Mouse (Mus musculus) intestine, embryonic 14.5 days (tissue): ENCODE measurements at regions not wholly inside any gene's neighbourhood (a gene's known extent, or its start where the extent isn't known, plus 50 kb on each side); places are given as distances from the start of the nearest gene placed in this dataset.

Experiments
- ATAC-seq: fragments of 200-750 bp; cut with Nextera tagmentation; replicated peaks from 2 replicates; pipeline ENCODE4 v1.8.0; 2017; ENCODE audit warnings: low read depth, moderate number of reproducible peaks, moderate TSS enrichment, moderate library complexity; ENCODE audit not compliant: low FRiP score, low TSS enrichment
- DNase-seq: peaks from one replicate; pipeline ENCODE4 v3.0.0-alpha.2; 2018; ENCODE audit warnings: low spot score
- H3K27ac ChIP-seq: fragments of 300-500 bp; sonication (generic); 2 replicates; pipeline ENCODE4 v1.5.1; 2014; ENCODE audit warnings: low read depth, mild to moderate bottlenecking, control low read depth
- H3K27me3 ChIP-seq: fragments of 300-500 bp; sonication (generic); replicated peaks from 2 replicates; pipeline ENCODE4 v1.6.1; 2014; ENCODE audit warnings: low read length, control low read depth; ENCODE audit not compliant: control insufficient read depth, insufficient read depth
- H3K36me3 ChIP-seq: fragments of 300-500 bp; sonication (generic); 2 replicates; pipeline ENCODE4 v1.6.1; 2014; ENCODE audit warnings: low read length, control low read depth; ENCODE audit not compliant: control insufficient read depth, insufficient read depth
- H3K4me1 ChIP-seq: fragments of 300-500 bp; sonication (generic); replicated peaks from 2 replicates; pipeline ENCODE4 v1.6.1; 2014; ENCODE audit warnings: low read length, control low read depth, mixed read lengths; ENCODE audit not compliant: control insufficient read depth, insufficient read depth
- H3K4me2 ChIP-seq: fragments of 300-500 bp; sonication (generic); 2 replicates; pipeline ENCODE4 v1.6.1; 2014; ENCODE audit warnings: low read length
- H3K4me3 ChIP-seq: fragments of 300-500 bp; sonication (generic); 2 replicates; pipeline ENCODE4 v1.5.1; 2014; ENCODE audit warnings: low read depth, low read length, control low read depth, mixed read lengths
- H3K9ac ChIP-seq: fragments of 300-500 bp; sonication (generic); 2 replicates; pipeline ENCODE4 v1.6.1; 2014; ENCODE audit warnings: mild to moderate bottlenecking, low read length
- H3K9me3 ChIP-seq: fragments of 300-500 bp; sonication (generic); 2 replicates; pipeline ENCODE4 v1.6.1; 2016; ENCODE audit warnings: low read length, control low read depth; ENCODE audit not compliant: control insufficient read depth
- WGBS: fragments of 180-500 bp; shearing (Covaris S2); extraction: QIAGEN DNeasy Blood & Tissue Kit; methylation state at CpG from one replicate; pipeline ENCODE4 v1.1.7; 2014; 5-methylcytosine and 5-hydroxymethylcytosine counted together

DNA sequence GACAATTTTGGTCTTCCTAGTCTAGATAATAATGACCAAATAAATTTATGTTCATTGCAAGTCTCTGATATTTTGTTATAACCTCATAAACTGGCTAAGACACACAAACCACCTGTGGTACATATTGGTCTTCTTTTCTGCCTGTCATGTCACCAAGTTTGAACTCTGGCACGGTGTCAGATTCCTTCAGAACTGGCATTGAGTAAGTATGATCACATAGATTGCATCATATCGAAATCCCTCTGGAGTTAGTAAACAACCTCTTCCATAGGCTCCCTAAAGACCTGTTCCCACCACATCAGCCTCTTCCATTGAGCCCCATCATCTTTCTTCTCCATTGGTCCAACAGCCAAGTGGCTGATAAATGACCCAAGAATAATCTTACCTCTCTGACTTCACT is 102.1 kb upstream of the Bmper start:
- Histone ChIP-seq H3K27me3 (no peaks in the 10 kb centered on the region), H3K9ac (no peak overlapping the region), H3K9me3 (no peaks in the 10 kb centered on the region), H3K4me3 (no peak overlapping the region), H3K27ac (no peak overlapping the region), H3K36me3 (no peaks in the 10 kb centered on the region), H3K4me2 (no peak overlapping the region), H3K4me1 (no peaks in the 10 kb centered on the region)
- ATAC-seq (no peak), DNase-seq (no peak)
- 92% methylated on average over 2 of the region's 2 CpGs for WGBS

DNA sequence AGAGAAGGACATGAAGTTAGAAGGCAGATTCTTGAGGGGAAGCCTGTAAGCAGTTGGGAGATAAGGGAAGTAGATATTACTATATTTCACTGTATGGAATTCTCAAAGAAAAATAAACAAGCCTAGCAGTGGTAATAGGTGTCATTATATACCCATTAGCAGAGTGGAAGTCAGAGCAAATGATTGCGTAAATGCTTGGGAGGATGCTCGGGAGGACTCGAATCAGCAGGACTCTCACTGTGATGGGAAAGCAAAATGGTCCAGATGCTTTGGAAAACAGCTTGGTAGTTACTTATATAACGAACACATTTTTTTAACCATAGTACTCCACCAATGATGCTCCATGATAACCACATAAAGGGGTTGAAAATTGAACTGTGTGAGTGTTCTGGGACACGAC is 100.4 kb upstream of the Bmper start:
- Histone ChIP-seq H3K27me3 (no peaks in the 10 kb centered on the region), H3K4me3 (no peak overlapping the region), H3K4me1 (no peaks in the 10 kb centered on the region), H3K9ac (no peak overlapping the region), H3K36me3 (no peaks in the 10 kb centered on the region), H3K9me3 (no peaks in the 10 kb centered on the region), H3K4me2 (no peak overlapping the region), H3K27ac (no peak overlapping the region)
- no peak for ATAC-seq
- no peak for DNase-seq
- 78% methylated on average over 5 of the region's 5 CpGs for WGBS

DNA sequence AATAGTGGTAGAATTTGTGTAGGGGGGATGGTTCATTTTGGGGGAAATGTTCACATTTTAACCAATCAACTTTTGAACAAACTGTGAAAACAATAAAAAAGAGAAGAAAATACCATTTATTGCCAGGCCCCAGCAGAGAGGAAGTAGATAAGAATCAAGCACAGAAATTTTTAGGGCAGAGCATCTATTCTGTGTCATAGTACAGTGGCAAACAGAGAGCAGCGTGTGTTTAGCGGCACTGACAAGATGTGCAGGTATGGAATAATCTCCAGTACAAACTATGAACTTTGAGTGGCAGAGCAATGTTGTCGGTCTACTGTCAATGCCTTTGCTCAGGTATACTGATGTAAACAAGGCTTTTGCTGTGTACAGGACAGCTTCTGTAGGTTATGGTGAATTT is 99.4 kb upstream of the Bmper start:
- no peak overlapping the region for H3K4me2 ChIP-seq
- WGBS, result 88% methylated on average over 3 of the region's 3 CpGs
- ATAC-seq (no peak), DNase-seq (peak; percentile 27)
- H3K9ac ChIP-seq, result no peak overlapping the region
- no peaks in the 10 kb centered on the region for H3K9me3 ChIP-seq
- no peak overlapping the region for H3K27ac ChIP-seq
- H3K27me3 ChIP-seq, result no peaks in the 10 kb centered on the region
- H3K4me3 ChIP-seq, result no peak overlapping the region
- no peaks in the 10 kb centered on the region for H3K4me1 ChIP-seq
- H3K36me3 ChIP-seq, result no peaks in the 10 kb centered on the region

DNA sequence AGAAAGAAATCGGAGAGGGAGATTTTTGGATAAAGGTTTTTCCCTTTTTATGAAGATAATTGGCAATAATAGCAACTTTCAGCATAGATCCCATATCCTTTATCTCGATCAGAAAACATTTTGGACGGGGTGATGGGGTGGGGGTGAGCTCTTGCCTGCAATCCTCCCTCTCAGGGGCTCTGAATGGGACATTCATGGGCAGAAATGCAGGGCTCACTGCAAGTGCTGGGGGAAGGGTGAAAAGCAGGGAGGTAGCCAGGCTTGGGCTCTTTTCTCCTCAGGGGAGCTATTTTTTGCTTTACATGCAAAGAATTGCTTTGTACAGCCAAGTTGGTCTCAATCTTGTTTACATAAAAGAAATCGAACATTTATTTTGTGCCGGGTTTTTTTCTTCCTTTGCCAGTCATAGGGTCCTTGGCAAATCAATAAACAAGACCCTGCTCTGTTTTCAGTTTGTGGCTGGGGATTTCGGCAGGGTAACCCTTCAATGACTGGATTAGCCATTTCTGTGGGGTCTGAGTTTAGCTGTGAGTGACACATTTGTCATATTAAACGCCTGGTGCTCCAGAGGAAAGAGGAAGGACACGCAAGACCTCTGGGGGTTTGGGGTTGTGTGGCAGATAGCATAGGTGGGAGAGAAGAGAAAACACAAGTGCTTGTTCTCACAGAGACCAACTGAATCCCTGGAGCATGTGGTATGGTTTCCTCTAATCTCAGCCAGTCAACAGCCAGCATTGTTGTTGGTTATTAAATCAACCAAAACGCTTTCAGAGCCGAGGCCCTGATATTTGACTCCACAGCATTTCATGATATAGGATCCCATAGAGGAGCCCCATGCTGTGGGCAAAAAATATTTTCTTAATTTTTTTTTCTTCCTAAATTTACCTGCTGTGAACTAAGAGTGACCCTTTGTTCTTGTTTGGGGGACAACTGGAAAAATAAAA is 96.8 kb upstream of the Bmper start:
- Histone ChIP-seq H3K4me2 (no peak overlapping the region), H3K27ac (no peak overlapping the region), H3K9me3 (no peaks in the 10 kb centered on the region), H3K9ac (no peak overlapping the region), H3K27me3 (no peaks in the 10 kb centered on the region), H3K4me3 (no peak overlapping the region), H3K36me3 (no peaks in the 10 kb centered on the region), H3K4me1 (no peaks in the 10 kb centered on the region)
- no peak for ATAC-seq
- 49% methylated on average over 10 of the region's 10 CpGs for WGBS
- peak; percentile 43 for DNase-seq

DNA sequence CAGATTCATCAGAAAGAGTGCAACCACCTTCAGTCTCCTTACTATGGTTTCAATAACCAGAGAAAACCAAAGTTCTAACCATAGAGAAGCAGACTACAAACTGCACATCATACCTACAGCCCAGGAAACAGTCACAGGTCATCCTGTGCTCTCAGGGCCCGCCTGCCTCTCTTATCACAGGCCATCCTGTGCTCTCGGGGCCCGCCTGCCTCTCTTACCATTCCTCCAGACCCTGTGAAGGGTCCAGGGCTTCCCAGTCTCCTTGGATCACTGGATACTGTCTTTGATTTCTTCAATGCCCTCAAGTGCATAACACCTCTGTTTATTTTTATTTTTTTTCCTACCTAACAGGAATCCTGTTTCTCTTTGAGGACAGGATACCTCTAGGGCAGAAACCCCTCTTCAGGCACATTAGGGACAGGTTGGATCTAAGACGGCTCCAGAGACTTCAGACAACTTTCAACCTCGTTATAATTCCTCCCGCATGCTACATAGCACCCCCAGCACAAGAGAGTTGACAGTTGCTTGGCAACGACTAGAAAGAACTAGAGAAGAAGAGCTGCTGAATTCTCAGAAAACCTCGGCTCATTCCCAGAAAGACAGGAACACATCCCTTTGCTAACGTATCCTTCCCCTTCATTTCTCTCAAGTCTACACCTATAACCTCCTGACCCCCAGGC is 95.4 kb upstream of the Bmper start:
- Histone ChIP-seq H3K27ac (no peak overlapping the region), H3K4me2 (no peak overlapping the region), H3K36me3 (no peaks in the 10 kb centered on the region), H3K9ac (no peak overlapping the region), H3K4me1 (no peaks in the 10 kb centered on the region), H3K4me3 (no peak overlapping the region), H3K9me3 (no peaks in the 10 kb centered on the region), H3K27me3 (no peaks in the 10 kb centered on the region)
- 56% methylated on average over 9 of the region's 9 CpGs for WGBS
- ATAC-seq (no peak), DNase-seq (peak; percentile 41)

DNA sequence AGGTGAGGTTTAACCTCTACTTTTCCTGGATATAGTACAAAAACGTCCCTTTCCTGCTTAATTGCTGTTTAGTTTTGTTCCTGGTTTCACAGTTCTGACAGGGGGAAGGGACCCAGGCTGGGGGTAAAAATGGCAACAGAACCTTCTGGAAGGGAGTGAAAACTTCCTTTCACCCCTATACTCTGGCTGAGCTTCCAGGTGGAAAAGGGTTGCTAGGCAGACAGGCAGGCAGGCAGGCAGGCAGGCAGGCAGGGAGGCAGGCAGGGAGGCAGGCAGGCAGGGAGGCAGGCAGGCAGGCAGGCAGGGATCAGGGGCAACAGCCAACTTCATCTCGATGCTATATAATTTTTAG is 94.9 kb upstream of the Bmper start:
- 57% methylated on average over 2 of the region's 2 CpGs for WGBS
- DNase-seq, result peak; percentile 38
- H3K9me3 ChIP-seq, result no peaks in the 10 kb centered on the region

DNA sequence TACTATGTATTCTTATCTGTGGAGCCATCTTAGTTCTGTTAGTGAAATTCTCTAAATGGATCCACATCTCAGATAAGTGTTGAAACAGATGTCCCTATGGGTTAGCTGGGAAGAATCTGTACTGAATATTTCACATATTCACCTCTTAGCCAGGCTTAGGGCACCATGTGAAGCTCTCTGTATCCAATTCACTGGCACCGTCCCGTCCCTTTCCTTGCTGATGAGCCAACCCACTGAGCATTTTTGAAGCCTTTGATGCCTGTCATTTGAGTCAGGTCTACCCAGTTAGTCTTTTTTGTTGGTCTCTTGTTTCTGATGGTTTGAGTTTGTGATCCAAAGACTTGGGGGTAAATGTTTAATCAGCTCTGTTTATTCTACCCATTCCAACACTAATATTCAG is 88.9 kb upstream of the Bmper start:
- Histone ChIP-seq H3K27ac (no peak overlapping the region), H3K27me3 (no peaks in the 10 kb centered on the region), H3K4me1 (no peaks in the 10 kb centered on the region; the same call in 1 of the 2 replicates), H3K9me3 (no peaks in the 10 kb centered on the region), H3K9ac (no peak overlapping the region), H3K4me2 (no peak overlapping the region), H3K36me3 (no peaks in the 10 kb centered on the region), H3K4me3 (no peak overlapping the region)
- DNase-seq (no peak), ATAC-seq (no peak)
- 100% methylated on average over 2 of the region's 2 CpGs for WGBS

More for the DNA sequence above, 94.9 kb upstream of the Bmper start:
- no peak overlapping the region for H3K9ac ChIP-seq
- no peaks in the 10 kb centered on the region for H3K27me3 ChIP-seq
- ATAC-seq, result no peak
- no peaks in the 10 kb centered on the region for H3K36me3 ChIP-seq
- H3K27ac ChIP-seq, result no peak overlapping the region
- H3K4me3 ChIP-seq, result no peak overlapping the region
- H3K4me1 ChIP-seq, result no peaks in the 10 kb centered on the region
- no peak overlapping the region for H3K4me2 ChIP-seq

DNA sequence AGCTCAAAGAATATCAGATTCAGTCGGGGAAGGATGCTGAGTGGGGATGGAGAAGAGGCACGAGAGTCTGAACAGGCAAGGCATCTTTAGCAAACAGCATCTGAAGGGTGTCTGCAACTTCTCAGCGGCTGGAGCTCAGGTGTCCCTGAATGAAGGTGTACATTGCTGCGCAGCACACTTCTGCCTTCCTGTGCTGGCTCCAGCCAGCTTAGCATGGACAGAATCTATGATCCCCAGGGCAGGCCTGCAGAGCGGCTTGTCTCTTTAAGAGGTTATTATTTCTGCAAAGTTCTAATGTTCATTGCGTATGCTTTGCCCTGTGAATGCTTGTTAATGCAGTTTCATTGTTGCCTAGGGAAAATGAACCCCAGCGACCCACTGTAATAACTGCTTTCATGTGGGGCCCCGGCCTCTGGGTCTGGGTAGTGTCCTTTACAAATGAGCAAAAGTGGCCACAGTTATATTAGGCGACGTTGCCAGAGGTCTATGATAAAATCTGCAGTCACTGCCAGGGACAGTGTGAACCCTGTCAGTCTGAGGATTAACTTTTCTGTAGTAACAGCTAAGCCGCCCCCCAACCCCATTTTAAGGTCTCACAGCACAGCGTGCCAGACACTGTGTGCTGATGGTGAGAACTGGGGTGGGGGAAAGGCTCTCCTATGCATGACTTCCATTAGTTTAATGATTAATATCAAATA is 88.3 kb upstream of the Bmper start:
- no peak for ATAC-seq
- Histone ChIP-seq H3K27ac (no peak overlapping the region), H3K4me1 (no peaks in the 10 kb centered on the region; the same call in 1 of the 2 replicates), H3K27me3 (no peaks in the 10 kb centered on the region), H3K36me3 (no peaks in the 10 kb centered on the region), H3K9me3 (no peaks in the 10 kb centered on the region), H3K9ac (no peak overlapping the region), H3K4me3 (no peak overlapping the region), H3K4me2 (no peak overlapping the region)
- 67% methylated on average over 12 of the region's 12 CpGs for WGBS
- DNase-seq, result peak; percentile 35
